Mouse (Mus musculus): ENCODE measurements around the gene Smg7.
A peak's percentile ranks its signal among the peaks of the same experiment; 100 is the strongest.

Gene Smg7

DNA sequence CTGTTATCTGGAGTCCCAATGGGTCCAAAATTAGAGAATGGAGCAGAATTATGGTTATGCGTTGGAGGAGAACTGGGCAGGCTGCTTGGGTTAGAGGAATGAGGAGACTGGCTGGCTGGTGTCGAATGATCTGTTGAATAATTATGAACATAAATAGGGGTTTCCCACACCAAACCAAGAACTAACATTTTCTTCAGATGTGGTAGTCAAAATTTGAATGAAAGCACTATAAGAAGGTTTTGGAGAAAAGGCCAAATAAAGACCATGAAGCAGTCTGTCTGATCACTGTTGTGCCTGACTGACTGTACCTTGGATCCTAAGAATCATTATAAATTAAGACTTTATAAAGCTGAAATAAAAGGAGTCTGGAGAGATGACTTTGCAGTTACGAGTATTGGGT, 62.1 kb downstream of the Smg7 start:
- DNase-seq (ENCODE audit: low read depth, low spot score): no peak

DNA sequence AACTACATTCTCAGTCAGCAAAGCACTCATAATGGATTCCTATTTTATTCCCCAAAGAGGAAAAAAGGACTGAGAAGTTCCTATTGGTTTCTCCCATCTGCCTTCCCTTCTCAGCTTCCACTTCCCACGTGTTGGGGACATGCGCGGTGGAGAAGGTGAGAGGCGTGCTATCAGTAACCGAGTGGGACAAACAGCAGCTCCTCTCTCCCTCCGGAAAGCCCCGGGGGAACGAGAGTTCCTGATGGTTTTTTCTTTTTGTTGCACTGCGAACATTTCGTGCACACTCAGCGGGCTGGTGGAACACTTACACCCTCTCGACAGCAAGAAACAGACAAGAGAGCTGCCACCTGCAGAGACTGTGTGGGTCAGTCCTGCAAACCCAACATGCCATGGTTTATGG, 63.6 kb downstream of the Smg7 start:
- peak; percentile 64 for DNase-seq (ENCODE audit: low read depth, low spot score)

DNA sequence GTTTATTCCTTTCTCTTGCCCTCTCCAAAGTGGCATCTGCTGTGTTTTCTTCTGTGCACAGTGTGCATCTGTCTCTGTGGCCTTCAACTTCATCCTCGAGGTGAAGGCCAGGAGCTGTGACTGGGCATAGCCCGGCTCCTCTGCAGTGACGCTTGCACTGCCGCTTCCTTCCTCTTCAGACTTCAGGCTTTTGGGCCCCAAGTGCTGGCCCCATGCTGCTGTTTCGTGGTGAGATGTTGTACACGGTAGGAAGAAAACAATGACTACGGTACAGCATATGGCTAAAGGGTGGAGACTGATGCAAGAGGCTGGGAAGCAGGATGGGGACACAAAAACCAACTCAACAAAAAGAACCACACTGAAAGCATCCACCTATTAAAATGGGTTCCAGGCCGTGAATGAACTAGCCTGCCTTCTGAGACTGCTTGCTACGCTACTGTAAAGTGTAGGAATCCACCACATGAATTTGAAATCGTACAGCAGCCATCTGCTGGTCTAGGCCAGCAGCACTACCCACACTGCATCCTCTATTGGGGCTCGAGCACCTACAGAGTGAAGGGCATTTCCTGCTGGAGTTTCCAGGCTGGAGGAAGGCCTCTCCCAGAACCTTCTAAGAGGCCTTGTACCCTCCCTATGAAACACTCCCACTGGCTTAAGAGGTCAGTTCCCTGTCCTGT, 64.3 kb downstream of the Smg7 start:
- no peak for DNase-seq (ENCODE audit: low read depth, low spot score)

DNA sequence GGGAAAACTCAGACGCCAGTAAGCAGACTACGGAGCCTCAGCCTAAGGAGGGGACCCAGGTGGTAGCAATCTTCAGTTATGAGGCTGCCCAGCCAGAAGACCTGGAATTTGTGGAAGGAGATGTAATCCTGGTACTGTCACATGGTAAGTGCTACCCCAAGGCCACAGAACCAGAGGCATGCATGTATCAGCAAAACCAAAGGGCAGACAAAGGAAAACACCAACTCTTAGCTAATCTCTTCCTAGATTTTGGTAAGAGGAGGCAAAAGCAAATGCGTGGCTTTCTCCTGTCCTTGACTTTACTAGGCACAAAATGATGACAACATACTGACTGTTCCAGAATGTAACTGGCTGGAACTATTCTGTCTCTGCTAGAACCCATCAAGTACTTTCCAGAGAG, 67.4 kb downstream of the Smg7 start:
- DNase-seq (ENCODE audit: low read depth, low spot score): no peak

DNA sequence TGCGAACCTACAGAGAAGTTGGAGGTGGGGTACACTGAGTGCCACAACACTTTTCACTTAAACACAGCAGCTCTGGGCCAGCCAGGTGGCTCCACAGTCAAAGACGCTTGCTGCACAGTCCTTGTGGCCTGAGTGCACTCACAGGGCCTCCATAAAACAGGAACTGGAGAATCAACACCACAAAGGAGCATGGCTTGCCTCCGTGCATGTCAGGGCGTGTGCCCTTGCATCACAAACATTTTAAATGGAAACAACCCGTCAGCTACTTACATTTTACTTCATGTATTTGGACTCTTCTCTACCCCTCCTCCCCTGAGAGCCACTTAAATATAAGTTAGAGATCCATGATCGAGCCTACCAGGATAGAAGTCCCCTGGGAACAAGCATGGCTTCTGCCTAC, 70.1 kb downstream of the Smg7 start:
- no peak for DNase-seq (ENCODE audit: low read depth, low spot score)

DNA sequence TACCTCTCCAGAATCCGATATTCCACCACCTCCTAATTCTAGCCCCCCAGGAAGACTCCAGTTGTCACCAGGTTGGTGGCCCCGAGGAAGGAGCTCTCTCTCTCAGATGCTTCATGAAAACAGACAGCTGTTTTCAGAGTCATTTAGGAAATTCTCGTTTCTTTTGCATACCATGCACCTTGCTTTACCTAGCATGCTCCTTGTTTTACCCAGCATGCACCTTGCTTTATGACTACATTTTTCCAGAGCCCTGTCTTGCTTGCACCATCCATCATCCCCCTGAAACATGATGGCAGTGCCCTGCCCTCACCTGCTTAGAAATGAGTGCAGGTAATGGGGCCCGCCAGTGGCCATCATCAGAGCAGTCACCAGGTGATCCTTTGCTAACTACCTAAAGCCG, 70.8 kb downstream of the Smg7 start:
- DNase-seq (ENCODE audit: low read depth, low spot score): no peak

DNA sequence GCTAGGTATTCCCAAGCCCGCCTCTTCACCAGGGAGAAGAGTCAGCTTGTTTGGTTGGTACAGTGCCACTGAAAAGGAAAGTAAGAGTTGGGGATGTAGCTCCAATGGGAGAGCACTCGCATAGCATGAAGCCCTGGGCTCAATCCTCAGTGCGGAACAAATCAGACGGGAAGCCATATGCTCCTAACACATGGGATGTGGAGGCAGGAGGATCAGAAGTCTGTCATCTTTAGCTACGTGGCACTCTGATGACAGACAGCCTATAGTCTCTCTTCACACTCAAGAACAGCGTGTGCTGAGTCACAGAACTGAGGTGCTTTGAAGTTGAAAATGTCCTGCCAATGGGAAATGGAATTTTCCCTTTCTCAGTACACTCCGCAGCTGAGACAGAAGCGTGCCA, 71.4 kb downstream of the Smg7 start:
- DNase-seq (ENCODE audit: low read depth, low spot score): peak; percentile 86

DNA sequence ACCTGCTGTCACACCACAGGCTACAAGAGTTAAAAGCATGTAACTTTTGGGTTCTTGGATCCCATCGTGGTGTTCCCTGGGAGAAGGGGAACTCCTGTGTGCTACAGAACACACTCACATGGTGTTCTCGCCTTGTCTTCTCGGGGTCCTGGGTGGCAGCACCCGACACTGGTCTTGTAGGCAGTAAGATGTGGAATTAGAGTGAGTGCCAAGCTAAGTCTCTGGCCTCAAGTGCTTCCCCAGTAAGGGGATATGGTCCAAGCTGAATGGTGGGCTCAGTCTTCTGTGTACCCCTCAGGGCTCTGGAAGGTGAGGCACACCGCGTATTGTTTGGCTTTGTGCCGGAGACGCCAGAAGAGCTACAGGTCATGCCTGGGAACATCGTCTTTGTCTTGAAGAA, 72.4 kb downstream of the Smg7 start:
- no peak for DNase-seq (ENCODE audit: low read depth, low spot score)

DNA sequence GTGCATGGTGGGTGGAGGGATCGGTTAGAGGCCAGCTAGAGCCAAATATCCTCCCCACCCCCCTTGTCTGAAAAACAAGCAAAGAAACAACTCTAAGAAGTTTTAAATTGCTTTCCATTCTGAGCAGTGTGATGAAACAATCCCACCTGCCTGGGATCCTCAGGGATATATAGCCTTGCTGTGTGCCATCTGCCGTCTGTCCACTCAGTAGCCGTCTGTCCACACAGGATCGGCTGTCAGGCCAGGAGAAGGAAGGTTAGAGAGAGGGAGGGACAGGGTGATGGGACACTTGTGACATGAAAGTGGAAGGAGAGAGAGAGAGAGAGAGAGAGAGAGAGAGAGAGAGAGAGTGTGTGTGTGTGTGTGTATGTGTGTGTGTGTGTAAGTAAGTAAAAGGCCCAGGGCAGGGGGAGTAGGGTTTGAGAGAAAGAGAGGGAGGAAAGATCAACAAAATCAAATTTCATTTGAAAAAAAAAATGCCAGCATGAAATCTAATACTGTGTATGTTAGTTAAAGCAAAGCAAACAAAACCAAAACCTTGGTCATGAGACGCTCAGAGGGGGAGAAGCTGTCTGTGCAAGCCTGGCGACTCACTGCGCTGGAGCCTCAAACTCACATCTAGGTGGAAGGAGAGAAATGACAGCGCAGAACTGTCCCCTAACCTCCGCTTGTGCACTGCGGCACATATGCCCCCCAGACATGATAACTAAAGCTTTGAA, 73.7 kb downstream of the Smg7 start:
- no peak for DNase-seq (ENCODE audit: low read depth, low spot score)

DNA sequence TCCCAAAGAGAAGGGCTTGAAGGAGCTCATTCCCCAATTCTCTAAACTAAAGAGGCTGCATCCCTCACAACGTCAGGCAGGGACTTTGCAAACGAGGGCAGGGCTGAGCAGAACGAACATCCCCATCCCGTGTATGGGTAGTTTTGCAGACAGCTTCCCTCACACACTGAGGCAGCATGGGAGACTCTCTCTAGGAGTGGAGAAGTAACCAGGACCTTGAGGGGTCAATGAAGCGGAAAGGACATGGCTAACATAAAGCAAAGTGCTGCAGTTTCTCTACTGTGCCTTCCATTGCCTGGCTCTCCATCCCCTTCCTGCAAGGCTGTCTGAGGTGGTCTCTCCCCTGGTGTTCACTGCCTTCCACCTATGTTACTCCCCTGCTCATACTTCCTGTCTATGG, 74.3 kb downstream of the Smg7 start:
- DNase-seq (ENCODE audit: low read depth, low spot score): no peak

DNA sequence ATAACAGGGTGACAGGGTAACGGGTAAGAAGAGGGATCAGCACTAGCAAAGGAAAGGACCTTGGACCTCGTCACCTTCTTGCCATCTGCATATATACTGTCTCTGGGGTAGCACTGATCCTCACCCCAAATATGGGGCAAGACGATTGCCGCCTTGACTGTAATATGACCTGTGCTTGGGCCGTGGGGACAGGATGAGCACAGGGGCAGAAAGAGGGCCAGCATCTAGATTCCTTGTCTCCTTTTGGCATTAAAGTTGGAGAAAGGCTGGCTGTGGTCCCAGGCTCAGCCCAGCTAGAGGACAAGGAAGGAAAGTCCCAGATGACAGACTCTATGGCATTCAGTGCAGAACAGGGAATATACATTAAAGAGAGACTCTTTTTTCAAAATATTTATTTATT, 76.0 kb downstream of the Smg7 start:
- no peak for DNase-seq (ENCODE audit: low read depth, low spot score)

DNA sequence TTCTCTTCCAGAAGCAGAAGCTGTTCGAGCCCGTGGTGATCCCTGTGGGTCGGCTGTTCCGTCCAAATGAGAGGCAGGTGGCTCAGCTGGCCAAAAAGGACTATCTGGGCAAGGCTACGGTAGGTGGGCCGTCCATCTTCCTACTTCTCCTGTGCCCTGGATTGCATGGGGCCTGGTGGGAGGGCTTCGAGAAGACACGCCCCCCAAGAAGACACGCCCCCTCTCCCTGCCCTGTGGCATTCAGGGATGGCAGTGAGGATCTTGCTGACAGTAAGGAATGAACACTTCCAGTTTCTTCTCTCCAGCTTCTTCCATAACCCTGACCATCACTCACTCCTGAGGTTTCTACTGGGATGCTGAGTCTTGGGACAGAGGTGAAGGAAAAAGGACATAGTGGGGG, 78.2 kb downstream of the Smg7 start:
- DNase-seq (ENCODE audit: low read depth, low spot score): no peak

DNA sequence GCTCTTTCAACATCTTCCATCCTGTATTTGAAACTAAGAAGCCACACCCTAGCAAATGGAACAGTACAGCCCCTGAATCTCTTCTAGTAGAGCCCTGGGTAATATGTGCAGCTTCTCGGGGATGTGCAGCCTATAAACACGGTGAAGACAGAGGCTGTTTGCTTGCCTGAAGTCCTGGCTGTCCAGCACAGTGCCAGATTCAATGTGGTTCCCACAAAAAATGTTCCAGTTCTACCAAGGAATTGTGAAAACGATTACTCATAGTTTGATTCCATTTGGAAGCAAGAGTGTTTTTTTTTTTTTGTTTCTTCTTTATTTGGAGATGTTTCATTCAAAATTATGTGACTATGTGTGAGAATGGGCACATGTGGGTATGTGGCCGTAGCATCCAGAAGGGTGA, 80.7 kb downstream of the Smg7 start:
- DNase-seq (ENCODE audit: low read depth, low spot score): no peak

DNA sequence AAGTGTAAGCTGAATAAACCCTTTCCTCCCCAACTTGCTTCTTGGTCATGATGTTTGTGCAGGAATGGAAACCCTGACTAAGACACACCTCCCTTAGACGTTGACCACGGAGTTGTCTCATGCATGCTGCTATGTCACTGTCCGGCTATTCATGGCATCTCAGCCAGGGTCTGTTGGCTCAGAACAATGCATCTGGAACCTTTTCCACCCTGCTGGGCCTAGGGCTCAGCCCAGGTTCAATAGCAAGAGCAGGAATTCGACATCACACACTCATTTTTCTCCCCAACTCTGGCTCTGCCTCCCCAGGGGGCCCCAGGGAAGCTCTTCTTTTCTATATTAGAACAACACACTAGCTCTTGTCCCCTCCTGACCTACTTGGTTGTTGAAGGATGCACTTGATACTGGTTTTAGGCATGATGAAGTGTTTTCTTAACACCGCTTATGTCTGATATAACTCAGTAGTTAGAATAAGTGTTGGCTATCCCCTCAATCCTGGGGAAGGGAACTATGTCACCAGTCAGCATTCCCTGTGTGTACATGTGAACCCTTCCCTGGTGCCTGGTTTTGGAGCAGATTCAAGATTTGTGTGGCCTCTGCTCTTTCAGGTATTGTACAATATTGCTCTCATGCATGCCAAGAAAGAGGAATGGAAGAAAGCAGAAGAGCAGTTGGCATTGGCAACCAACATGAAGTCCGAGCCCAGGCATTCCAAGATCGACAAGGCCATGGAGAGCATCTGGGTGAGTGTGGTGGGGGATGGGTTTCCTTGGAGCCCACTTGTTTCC, 81.3 kb downstream of the Smg7 start:
- no peak for DNase-seq (ENCODE audit: low read depth, low spot score)

DNA sequence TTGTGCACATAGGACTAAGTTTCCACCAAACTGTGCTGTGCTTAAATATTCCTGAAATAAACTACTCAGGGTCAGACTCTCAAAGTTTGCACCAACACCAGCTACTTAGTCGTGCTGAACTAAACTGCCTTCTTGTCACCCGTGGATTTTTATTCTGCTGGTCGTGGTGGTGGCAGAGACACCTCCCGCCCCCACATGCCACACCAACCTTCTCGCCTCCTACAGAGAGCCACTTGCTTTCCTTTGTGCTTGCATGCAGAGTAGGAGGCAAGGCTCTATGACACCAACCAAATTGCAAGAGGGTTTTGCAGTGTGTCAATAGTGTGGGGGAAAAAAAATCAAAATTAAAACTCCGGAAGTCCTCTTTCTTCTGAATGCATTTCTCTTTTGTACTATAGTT, 82.9 kb downstream of the Smg7 start:
- DNase-seq (ENCODE audit: low read depth, low spot score): no peak

DNA sequence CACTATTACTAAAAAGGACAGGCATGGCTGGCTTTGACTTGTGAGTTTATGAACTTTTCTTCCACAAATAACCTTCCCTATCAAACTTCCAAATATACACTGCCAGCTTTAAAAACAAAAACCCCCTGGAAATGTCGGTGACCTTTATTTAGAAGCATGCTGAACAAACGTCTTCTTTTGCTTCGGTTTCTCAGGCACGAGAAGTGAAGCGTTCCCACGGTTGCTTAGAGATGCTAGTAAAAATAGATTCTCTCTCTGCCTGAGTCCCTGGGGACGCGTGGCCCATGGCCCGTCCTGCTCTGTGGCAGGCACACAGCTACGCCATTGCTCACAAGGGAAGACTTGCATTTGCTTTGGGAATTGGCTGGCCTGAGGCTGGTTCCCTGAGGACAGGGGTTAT, 84.7 kb downstream of the Smg7 start:
- no peak for DNase-seq (ENCODE audit: low read depth, low spot score)

DNA sequence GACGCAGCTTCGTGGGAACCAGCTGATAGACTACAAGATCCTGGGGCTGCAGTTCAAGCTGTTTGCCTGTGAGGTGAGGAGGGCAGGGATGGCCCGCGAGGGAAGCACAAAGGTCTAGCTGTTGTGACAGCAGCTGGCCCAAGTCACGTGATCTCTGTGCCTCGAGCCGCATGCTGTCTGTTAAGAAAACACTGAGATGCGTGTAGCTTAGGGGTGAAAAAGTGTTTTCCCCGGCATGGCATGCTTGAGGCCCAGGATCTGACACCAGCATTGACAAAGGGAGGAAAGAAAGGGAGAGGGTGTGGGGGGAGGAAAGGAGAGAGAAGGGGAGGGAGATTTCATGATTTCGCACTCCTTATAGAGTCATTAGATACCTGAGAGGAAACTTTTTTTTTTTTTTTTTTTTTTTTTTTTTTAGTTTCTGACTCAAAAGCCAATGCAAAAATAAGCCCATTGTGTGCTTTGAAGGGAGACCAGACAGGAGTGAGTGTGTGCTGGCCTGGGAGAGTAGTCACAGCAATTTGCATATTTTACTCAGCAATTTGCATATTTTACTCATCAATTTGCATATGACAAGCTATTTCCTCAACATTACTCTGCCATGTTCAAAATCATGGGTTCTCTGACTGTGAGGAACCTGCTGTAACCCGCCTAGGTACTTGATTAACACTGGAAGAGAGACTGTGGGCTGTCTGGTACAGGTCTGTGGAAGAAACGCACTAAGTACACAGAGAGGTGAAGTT, 85.2 kb downstream of the Smg7 start:
- DNase-seq (ENCODE audit: low read depth, low spot score): no peak

DNA sequence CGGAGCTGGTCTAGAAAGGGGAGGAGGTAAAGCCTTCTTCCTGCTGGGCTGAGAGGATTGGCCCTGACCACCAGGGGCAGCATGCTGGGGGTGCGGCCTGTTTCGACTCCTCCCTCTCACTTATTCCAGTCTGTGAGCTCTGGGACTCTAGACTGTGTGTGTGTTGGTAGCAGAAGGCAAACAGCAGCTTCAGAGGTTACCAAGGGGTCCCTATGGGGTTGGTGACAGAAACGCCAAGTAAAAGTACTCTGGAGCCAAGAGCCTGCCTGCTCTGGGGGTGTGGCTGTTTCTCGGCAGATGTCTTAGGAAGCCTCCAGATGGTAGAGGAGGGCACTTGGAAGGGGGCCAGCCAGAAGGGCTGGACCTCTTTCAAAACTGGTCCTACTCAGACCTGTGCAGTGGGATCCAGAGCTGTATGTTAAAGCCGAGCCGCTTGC, 87.2 kb downstream of the Smg7 start:
- no peak for DNase-seq (ENCODE audit: low read depth, low spot score)

DNA sequence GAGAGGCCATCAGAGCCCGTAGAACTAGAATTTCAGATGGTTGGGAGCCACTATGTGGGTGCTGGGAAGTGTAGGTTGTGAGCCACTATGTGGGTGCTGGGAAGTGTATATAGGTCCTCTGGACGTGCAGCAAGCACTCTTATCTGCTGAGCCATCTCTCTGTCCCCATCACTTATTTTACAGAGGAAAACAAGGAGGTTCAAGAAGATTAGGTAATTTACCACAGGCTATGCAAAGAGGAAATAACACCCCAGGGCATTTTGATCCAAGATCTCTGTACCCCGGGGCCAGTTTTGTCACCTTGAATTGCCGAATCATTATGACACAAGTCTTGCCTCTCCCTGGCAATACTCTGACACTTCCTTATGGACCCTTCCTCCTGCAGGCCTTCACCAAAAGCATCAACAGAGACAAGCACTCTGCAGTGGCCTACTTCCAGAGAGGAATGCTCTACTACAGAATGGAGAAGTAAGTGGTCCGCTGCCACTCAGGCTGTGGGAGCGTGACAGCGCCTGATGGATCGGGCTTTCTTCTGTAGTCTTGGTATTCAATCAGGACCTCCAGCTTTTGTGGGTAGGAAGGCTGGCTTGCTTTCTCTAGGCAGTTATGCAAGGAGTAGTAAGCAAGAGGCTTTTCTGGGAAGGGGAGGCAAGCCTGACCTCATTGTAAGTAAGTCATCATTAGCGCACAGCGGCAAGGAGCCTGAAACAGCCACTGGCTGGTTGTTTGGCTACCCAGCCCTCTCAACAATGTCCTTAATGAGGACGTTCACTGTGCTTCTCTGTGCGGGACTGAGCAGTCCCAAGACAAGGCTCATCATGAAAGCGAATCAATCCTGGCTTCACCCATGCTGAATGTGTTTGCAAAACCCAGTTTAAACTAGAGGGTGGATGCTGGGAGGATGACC, 91.7 kb downstream of the Smg7 start:
- no peak for DNase-seq (ENCODE audit: low read depth, low spot score)

DNA sequence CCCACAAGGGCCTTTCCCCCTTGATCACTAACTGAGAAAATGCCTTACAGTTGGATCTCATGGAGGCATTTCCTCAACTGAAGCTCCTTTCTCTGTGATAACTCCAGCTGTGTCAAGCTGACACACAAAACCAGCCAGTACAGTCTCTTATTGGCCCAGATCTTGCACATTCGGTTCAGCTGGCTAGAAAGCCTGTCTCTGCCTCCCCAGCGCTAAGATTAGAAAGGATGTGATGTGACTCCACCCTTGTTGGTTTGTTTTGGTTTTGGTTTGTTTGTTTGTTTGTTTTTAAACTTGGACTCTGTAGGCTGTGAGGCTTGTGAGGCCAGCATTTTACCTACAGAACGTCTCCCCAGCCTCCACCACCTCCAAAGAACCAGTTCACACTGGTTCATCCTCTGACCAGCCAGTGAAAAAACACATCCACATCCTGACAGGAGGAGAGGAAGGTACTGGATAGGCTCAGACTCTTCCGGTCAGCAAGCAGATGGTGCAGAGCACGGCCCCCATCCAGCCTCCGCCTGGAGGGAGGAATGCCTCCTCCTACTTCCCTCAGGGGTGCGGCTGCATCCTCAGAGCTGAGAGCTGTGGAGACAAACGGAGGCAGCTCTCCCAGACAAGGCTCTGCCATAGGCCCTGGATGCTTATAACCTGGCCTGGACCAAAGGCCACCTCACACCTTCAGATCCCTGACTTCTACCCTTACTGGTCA, 92.7 kb downstream of the Smg7 start:
- DNase-seq (ENCODE audit: low read depth, low spot score): no peak

DNA sequence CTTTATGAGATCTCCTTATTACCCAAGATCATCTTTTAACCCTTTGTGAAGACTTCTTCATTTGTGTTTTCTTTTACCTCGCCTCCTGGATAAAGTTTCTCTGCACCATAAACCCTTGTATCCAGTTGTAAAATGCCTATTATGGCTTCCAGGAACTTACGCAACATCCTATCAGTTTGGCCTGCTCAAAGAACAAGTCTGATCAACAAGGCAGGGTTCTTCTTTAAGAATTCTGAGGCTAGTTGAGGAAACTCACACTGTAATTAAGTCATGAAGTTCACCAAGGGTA, 94.1 kb downstream of the Smg7 start:
- no peak for DNase-seq (ENCODE audit: low read depth, low spot score)

Measured in telencephalon, adult 2 months (tissue).